Mouse (Mus musculus): ENCODE results near the gene Rars2.
"Not testable (repeated sequence)": the region's sequence is repeated elsewhere in the genome, so short reads cannot be mapped to it uniquely, and the experiment has no call there.

Gene Rars2

DNA sequence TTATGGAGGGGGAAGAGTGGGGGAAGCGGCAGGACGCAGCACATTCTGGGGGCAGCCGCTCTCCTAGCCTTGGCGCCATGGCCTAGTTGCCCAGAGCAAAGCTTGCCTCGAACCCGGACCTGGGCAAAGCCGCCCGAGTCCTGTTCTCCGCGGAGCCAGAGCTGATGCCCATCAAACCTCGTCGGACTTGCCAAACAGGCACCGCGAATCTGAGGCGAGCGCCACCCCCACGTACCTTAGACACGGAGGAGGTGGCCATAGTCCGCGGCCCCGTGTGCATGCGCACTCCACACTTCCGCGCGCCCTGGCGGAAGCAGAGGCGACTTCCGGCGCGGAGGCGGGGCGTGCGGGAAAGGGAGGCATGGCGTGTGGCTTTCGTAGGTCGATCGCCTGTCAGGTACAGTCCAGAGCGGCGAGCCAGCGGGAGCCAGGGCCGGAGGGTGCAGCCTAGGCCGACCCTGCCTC, at the start of gene Rars2, which contains the start of gene Orc3:
TSS of gene Rars2 (plus strand) at position 328 of the 465 bp plus-strand sequence.
TSS of gene Orc3 (minus strand) at position 315 of the 465 bp plus-strand sequence.
- DNase-seq (ENCODE audit: low spot score in 2 of 2): peak; percentile 82 to 89

DNA sequence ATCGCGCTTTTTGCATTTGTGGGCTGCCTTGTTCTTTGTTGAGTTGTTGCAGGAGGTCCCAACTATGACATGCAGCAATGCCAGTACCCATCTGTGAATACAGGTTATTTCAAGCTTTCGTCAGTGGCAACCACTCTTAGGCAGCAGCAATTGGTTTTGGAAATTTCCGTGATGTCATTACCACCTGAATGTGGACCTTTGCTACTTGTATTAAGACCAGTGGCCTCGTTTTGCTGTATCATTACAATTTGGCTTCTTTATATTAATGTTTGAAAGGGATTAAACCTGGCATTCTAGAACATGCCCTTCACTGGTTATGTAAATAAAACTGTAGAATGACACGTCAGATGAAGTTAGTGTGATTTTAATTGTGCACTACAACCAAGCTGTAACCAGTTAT, 48.5 kb upstream of the Rars2 start:
- no peak for DNase-seq (ENCODE audit: low spot score in 2 of 2)

GRCm38 (mm10) chr4:34572876-34573275, 41.9 kb upstream of the Rars2 start:
- no peak for DNase-seq (ENCODE audit: low spot score in 2 of 2)

GRCm38 (mm10) chr4:34577028-34577427, 37.7 kb upstream of the Rars2 start:
- DNase-seq (ENCODE audit: low spot score in 2 of 2): no peak

DNA sequence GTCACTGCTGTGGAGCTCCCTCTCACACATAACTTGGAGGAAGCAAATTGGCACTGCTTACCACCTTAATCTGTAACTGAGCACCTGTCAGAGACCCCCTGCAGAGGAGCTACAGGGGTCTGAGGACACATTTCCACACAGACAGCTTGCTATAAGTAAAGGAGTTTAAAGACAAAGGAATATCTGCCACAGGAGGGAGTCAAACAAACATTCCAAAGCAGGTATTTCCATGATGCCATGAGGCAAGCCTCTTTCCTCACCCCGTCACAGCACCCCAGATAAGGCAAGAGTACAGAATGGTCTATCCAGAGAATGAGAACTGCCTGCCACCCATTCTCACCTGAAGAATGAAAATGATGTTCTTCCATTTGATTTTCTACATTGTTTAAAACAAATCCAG, 35.5 kb upstream of the Rars2 start:
- DNase-seq (ENCODE audit: low spot score in 2 of 2): no peak

GRCm38 (mm10) chr4:34581489-34581888, 33.3 kb upstream of the Rars2 start:
- DNase-seq (ENCODE audit: low spot score in 2 of 2): not testable (repeated sequence)

- no peak for DNase-seq (ENCODE audit: low spot score in 2 of 2)
Measured at GRCm38 (mm10) chr4:34581990-34582389, 32.8 kb upstream of the Rars2 start.

DNA sequence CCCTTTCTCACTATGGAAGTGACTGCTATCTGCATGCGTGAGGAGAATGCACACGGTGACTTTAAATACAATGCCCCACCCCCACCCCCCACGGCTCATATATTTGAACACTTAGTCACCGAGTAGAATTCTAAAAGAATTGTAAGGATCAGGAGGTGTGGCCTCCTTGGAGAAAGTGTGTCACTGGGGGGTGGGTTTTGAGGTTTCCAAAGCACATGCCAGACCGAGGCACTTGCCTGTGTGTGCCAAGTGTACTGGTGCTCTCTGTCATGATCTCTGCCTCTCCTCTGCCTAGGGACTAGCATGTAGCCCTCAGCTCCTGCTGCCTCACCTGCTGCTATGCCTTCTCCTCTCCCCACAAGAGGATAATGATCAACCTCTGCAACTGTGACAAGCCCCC, 32.3 kb upstream of the Rars2 start:
- DNase-seq (ENCODE audit: low spot score in 2 of 2): no peak

- DNase-seq (ENCODE audit: low spot score in 2 of 2): no peak
Measured at GRCm38 (mm10) chr4:34583427-34583826, 31.3 kb upstream of the Rars2 start.

DNA sequence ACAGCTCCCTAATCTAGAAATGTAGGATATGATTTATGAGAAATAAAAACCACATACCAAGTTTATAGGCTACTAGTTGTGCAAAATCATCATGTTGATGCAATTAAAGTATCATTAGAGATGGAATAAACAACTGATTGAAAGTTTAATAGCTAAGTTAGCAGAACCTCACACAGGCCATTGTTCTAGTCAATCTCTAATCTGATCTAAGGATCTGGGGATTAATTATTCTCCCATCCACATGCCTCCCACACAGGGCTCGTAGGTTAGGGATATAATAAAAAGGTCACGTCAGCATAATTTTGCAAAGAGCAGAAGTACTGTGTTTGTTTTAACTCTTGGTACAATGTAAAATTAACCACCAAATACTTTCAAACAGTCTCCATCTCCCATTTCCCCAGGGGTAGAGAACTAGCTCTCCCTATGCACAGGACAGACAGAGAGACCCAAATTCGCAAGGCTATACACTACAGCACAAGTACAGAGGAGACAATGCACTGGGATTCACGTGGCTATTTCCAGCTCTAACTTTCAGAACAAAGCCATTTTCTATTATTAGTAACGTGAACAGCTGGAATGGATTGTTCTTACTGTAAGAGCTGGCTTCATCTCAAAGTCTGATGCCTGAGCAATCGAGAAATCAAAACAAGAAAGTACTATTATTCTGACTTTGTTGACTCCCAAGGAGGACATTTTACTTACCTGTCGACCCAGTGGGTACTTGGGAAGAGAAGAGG, 29.7 kb upstream of the Rars2 start:
- DNase-seq (ENCODE audit: low spot score in 2 of 2): no peak

GRCm38 (mm10) chr4:34603123-34603522, 11.6 kb upstream of the Rars2 start:
- DNase-seq (ENCODE audit: low spot score in 2 of 2): no peak

GRCm38 (mm10) chr4:34606658-34607057, 8.1 kb upstream of the Rars2 start:
- no peak for DNase-seq (ENCODE audit: low spot score in 2 of 2)

GRCm38 (mm10) chr4:34613571-34614145, 1.1 kb upstream of the Rars2 start:
- DNase-seq (ENCODE audit: low spot score in 2 of 2): no peak

- DNase-seq (ENCODE audit: low spot score in 2 of 2): no peak
Measured at GRCm38 (mm10) chr4:34615303-34615702, 546 bp downstream of the Rars2 start.

- DNase-seq (ENCODE audit: low spot score in 2 of 2): no peak
Measured at GRCm38 (mm10) chr4:34616146-34616545, 1.4 kb downstream of the Rars2 start.

GRCm38 (mm10) chr4:34625556-34625955, 10.8 kb downstream of the Rars2 start:
- DNase-seq (ENCODE audit: low spot score in 2 of 2): no peak

DNA sequence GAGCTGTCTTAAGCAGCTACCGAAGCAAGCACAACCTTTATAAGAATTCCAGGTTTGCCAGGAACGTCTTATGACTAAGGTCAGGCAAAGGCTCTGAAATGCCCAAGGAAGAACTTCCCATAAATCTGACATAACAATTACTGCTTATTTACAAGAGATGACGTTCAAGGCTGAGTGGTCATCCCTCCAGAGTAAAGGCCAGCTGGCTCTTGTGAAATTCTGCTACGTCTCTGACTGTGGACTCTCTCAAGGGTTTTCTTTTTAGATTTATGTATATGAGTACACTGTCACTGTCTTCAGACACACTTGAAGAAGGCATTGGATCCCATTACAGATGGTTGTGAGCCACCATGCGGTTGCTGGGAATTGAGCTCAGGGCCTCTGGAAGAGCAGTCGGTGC, 11.6 kb downstream of the Rars2 start:
- DNase-seq (ENCODE audit: low spot score in 2 of 2): no peak

DNA sequence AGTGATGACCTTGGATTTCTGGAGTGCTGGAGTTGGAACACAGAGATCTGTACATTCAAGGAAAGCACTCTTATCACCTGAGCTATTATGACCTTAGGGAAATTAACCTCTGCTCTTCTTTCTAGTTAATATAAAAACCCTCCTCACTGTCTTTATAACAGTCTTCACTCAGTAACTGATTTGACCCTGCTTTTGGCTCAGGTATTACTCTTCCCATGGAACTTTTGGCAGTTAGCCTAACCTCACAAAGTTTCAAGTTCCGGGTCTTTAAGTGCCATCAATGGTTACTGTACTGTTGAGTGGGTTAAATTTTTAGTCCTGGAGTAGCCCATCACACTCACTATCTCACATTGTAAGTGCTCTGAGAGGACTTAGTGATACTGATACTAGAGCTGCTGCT, 15.2 kb downstream of the Rars2 start:
- no peak for DNase-seq (ENCODE audit: low spot score in 2 of 2)

DNA sequence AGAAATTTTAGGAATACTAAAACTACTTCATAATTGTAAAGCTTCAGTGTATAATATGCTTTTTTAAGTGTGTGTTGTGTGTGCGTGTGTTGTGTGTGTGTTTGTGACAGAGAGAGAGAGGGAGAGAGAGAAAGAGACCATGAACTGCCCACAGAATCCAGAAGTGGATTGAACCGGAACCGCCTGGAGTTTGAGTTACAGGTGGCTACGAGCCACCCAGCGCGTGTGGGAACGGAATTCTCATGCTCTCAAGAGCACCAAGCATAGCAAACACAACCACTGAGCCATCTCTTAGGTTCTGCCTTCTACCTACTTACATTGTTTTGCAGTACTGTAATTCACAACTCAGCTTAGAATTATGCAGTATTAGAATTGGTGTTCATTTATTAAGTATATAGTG, 19.4 kb downstream of the Rars2 start:
- no peak for DNase-seq (ENCODE audit: low spot score in 2 of 2)

- no peak for DNase-seq (ENCODE audit: low spot score in 2 of 2)
Measured at GRCm38 (mm10) chr4:34636036-34636435, 21.3 kb downstream of the Rars2 start.

- no peak for DNase-seq (ENCODE audit: low spot score in 2 of 2)
Measured at GRCm38 (mm10) chr4:34637386-34637785, 22.6 kb downstream of the Rars2 start.

DNA sequence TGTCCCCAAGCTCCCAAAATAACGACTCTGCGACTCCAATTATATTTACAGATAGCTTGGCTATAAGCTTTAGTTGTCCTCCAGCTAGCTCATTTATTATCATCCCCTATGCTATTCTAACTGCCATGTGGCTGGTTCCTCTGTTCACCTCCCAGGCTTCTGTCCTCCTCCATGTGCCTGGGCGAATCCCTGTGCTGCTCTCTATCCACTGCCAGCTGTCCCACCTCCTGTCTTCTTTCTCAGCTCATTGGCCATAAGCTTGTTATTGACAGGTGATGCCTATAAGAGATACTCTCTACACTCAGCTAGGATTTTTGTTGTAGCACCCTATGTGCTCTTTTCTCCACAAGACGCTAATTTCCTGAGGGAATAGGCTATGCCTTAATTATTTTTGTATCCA, 23.1 kb downstream of the Rars2 start:
- DNase-seq (ENCODE audit: low spot score in 2 of 2): no peak

DNA sequence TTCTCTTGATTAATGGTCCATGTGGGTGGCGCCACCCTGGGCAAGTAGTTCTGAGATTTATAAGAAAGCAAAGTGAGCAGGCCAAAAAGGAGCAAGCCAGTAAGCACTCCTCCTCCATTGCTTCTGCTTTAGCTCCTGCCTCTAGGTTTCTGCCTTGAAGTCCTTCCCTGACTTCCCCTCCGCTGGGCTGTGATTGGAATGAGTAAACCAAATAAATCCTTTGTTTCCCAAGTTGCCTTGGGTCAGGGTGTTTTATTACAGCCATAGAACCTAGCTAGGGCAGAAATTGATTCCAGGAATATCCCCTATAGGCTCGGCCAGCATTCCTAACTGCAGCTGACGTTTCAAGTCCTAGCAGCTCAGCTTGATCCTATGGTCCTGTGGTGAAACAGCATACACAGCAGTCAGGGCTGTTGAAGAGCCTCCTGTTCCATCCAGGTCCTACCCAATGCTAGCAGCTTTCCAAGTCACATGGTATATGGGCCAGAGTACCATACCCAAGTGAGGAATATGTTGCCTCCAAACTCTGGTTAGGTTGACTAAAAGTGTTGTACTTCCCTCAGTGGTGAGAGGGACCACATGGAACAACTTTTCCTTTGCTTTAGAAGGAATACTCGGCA, 25.1 kb downstream of the Rars2 start:
- DNase-seq (ENCODE audit: low spot score in 2 of 2): no peak

Data from cerebellum, postnatal 4 days (tissue).